Mouse (Mus musculus) embryonic facial prominence, embryonic 13.5 days (tissue): ENCODE measurements around the gene Epha6. TPM values are rescaled to one million over a fixed set of nuclear protein-coding genes. Genes with fewer than 3 reads are reported as not detected.

ENCODE experiments used
- ATAC-seq: fragments of 200-750 bp; cut with Nextera tagmentation; 2 replicates; pipeline ENCODE4 v1.8.0; 2017; ENCODE audit warnings: low read depth; ENCODE audit not compliant: insufficient number of reproducible peaks, insufficient read depth, low FRiP score, low TSS enrichment
- H3K27ac ChIP-seq: fragments of 300-500 bp; sonication (generic); 2 replicates; pipeline ENCODE4 v1.5.1; 2015; ENCODE audit warnings: moderate library complexity, mild to moderate bottlenecking, inconsistent platforms
- H3K27me3 ChIP-seq: fragments of 300-500 bp; sonication (generic); 2 replicates; pipeline ENCODE4 v1.6.1; 2015; ENCODE audit warnings: mild to moderate bottlenecking, inconsistent platforms
- H3K36me3 ChIP-seq: fragments of 300-500 bp; sonication (generic); 2 replicates; pipeline ENCODE4 v1.6.1; 2015; ENCODE audit warnings: mild to moderate bottlenecking, inconsistent platforms
- H3K4me1 ChIP-seq: fragments of 300-500 bp; sonication (generic); 2 replicates; pipeline ENCODE4 v1.6.1; 2015; ENCODE audit warnings: inconsistent platforms
- H3K4me2 ChIP-seq: fragments of 300-500 bp; sonication (generic); 2 replicates; pipeline ENCODE4 v1.6.1; 2015; ENCODE audit warnings: moderate library complexity, mild to moderate bottlenecking, inconsistent platforms
- H3K4me3 ChIP-seq: fragments of 300-500 bp; sonication (generic); 2 replicates; pipeline ENCODE4 v1.5.1; 2015; ENCODE audit warnings: mild to moderate bottlenecking, inconsistent platforms
- H3K9ac ChIP-seq: fragments of 300-500 bp; sonication (generic); 2 replicates; pipeline ENCODE4 v1.6.1; 2015; ENCODE audit warnings: mild to moderate bottlenecking, inconsistent platforms
- H3K9me3 ChIP-seq: fragments of 300-500 bp; sonication (generic); 2 replicates; pipeline ENCODE4 v1.6.1; 2016; ENCODE audit warnings: inconsistent platforms
- WGBS: fragments of 180-500 bp; shearing (Covaris S2); methylation state at CpG from one replicate; pipeline ENCODE4 v1.1.7; 2015; ENCODE audit warnings: mixed read lengths; 5-methylcytosine and 5-hydroxymethylcytosine counted together
- microRNA-seq: library from miRNA; unstranded; fragments of <30 nt; microRNA quantifications from one replicate; pipeline ENCODE4, GENCODE M21; 2016
- polyA plus RNA-seq: library from polyadenylated mRNA; unstranded; fragments of >200 nt; fragmentation: Nextera tagmentation; extraction: Ambion mirVana; gene quantifications from 2 replicates; pipeline ENCODE4 v1.2.1, GENCODE M21; 2015

Gene Epha6
- polyA plus RNA-seq, 1 experiment from 2014 or later: 0.76 TPM

DNA sequence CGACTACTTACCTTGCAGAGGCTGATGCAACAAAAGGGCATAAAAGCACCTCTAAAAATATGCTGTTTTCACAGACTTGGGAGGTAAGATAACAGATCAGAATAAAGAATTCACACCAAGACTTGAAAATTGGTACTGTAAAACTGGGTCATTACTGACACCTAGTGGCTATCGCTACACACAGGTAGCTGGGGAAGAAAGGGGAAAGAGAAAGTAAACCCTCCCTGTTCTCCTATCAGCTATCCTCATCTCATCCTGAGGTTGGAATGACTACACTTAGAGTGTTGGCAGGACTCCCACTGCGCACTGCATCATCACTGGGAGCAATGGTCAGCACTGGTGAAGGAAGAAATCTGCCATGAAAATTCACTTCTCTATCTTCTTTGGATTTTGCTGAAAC, 988.2 kb downstream of the Epha6 start:
- Histone ChIP-seq H3K9me3 (no peaks in the 10 kb centered on the region), H3K9ac (no peak overlapping the region), H3K4me3 (no peak overlapping the region), H3K4me1 (no peaks in the 10 kb centered on the region), H3K4me2 (no peak overlapping the region), H3K36me3 (no peaks in the 10 kb centered on the region), H3K27ac (no peak overlapping the region), H3K27me3 (no peaks in the 10 kb centered on the region)
- WGBS: 41% methylated on average over 3 of the region's 3 CpGs
- ATAC-seq: no peak

DNA sequence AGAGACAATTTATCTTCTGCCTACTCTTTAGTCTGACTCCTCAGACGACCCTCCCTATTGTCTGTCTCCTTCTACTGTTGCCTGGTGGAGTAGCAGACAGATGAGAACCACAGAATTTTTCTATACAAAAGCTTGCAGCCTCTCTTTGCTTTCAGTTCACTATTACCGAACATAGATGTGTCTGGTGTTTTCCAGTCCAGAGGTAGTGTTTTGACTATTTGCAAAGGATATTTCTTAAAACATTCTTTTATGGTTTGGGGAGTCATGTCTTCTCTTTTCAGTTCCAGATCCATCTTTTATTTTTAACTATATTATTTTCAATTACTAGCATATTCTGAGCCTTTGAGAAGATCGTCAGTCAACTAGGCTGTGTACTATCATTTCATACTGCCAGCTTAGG, 989.7 kb downstream of the Epha6 start:
- no peak for ATAC-seq
- 76% methylated on average over 3 of the region's 3 CpGs for WGBS
- Histone ChIP-seq H3K4me1 (no peaks in the 10 kb centered on the region), H3K9me3 (no peaks in the 10 kb centered on the region), H3K27me3 (no peaks in the 10 kb centered on the region), H3K4me3 (no peak overlapping the region), H3K27ac (no peak overlapping the region), H3K4me2 (no peak overlapping the region), H3K36me3 (no peaks in the 10 kb centered on the region), H3K9ac (no peak overlapping the region)

DNA sequence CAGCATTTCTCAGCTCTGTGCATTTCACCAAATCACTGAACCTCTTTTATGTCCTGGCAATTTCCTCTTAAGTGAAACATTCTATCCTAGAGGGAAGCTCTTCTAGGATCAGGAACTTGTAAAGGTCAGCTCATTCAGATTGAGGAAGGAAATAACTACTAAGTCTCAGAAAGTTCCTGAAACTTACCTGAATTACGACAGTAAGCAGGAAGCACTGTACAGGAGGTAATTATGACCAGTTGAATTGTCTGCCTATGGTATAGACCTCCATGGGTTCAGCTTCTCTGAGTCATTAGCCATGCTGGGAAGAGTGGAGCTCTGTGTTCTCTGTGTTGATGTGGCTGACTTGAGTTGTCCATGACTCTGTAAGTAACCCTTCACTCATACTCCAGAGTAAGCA, 994.6 kb downstream of the Epha6 start:
- Histone ChIP-seq H3K4me1 (no peaks in the 10 kb centered on the region), H3K27me3 (no peaks in the 10 kb centered on the region), H3K4me3 (no peak overlapping the region), H3K27ac (no peak overlapping the region), H3K4me2 (no peak overlapping the region), H3K9ac (no peak overlapping the region), H3K9me3 (no peaks in the 10 kb centered on the region), H3K36me3 (no peaks in the 10 kb centered on the region)
- no peak for ATAC-seq
- 71% methylated on average over 1 of the region's 1 CpGs for WGBS

DNA sequence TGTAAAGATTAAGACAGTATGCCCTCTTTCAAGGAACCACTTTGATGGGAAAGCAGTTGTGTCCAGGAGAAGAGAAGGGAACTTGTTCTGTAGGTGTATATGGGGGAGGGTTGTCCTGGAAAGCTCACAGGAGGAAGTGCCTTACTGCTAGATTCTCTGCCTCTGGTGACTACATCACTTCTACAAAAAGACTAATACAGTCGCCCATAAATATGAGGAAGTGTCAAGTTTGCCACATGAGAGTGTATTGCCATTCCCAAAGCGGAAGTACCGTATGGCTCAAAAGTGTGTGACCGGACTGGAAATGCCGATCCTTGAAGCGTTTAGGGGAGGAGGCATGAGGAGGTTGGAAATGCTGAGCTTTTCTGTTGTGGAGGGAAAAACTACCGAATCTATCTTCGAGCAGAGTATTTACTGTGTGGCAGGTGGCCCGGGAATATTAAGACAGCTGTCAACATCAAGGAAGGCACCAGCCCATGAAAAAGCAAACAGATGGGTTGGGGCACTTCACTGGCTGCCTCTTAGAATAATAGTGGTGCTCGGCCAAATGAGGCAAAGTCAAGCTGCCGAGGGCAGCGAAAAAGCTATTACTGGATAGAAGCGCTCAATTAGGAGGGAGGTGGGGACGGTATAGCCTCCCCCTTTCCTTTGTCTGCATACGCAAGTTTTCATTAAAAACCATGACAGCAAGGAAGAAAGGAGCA, 1001.1 kb downstream of the Epha6 start:
- Histone ChIP-seq H3K4me1 (peaks cover 6% of the 10 kb centered on the region), H3K27ac (no peak overlapping the region), H3K4me3 (no peak overlapping the region), H3K9ac (no peak overlapping the region), H3K9me3 (no peaks in the 10 kb centered on the region), H3K36me3 (no peaks in the 10 kb centered on the region), H3K27me3 (no peaks in the 10 kb centered on the region), H3K4me2 (no peak overlapping the region)
- 55% methylated on average over 15 of the region's 15 CpGs for WGBS
- no peak for ATAC-seq

Small RNA genes within 50 kb of the gene (microRNA-seq; reads per million reads assigned to microRNA genes)
- not detected for gene Gm24755
